Mouse (Mus musculus) megakaryocyte progenitor cell, adult 5-6 weeks (primary cell): ENCODE results near the gene Id2. TPM values are rescaled to one million over a fixed set of nuclear protein-coding genes. Genes with fewer than 3 reads are reported as not detected.
A peak's percentile ranks its signal among the peaks of the same experiment; 100 is the strongest.

Experiments
- ATAC-seq: replicated peaks from 2 replicates; pipeline ENCODE4 v1.8.0; 2016; ENCODE audit warnings: mild to moderate bottlenecking, moderate TSS enrichment, inconsistent platforms; ENCODE audit not compliant: poor library complexity
- total RNA-seq, 2 experiments: library from RNA; stranded (forward) in 1 of 2; stranded (reverse) in 1 of 2; fragments of 157-497, 149-512 nt in 1 of 2; fragments of 200-1000 nt in 1 of 2; gene quantifications; 2 replicates each; pipeline versions ENCODE4 v1.2.3 to v1.2.4; 2015 to 2017

Gene Id2
- 21.8 and 32.4 TPM in 2 replicates for total RNA-seq (2015)
- total RNA-seq (2017): 8.3 and 15.5 TPM in 2 replicates

- ATAC-seq: no peak
Observed at GRCm38 (mm10) chr12:25097052-25097209, at the start of gene Id2. Gene Id2, minus strand, starts transcription at chr12:25097140.

DNA sequence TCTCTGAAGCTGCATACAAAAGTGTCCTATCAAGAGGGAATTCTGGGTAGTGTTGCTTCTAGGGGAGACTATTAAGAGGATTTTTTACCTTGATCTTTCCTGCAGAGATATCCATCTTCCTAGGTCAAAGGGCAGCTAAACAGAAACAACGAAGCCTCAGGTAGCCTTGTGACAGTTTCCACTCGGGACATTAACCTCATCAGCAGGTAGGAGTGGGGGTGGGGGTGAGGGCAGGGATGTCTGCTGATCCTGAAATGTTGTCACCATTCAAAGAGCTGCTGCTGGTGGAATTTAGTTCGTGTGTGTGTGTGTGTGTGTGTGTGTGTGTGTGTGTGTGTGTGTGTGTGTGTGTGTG lies 48.4 kb upstream of the Id2 start:
- no peak for ATAC-seq

DNA sequence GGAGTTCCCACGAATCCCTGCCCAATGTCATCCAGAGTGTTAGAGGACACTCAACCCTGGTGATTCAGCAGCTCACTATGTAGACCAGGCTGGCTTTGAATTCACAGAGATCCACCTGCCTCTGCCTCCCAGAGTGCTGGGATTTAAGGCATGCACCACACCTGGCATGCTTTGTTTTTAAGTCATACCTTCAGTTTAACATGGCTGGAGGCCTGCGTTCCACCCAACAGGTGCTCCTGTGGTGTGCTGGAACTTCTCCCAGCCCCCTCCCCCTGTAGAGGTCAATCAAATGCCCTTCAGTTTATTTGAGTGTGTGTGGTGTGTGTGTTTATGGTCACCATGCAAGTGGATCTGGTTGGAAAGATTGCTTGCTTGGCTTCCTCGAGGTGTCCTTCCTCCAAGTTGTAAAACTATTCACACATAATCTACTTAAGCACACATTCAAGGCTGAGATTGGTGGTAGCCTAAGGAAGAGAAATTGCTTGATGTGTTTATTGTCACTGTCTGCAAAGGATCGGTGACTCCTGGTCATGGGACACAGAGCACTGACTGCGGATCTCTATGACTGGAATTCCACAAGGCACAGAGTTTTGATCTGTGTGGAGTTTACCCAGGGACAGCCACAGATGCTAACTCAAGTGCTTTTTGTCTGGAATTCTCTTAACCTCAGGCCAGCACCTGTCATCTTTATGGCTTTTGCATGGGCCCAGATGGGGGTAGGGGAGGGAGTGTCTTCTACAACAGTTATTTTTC lies 47.8 kb upstream of the Id2 start:
- no peak for ATAC-seq

- peak; percentile 75 for ATAC-seq
Observed at GRCm38 (mm10) chr12:25143492-25143891, 46.6 kb upstream of the Id2 start.

DNA sequence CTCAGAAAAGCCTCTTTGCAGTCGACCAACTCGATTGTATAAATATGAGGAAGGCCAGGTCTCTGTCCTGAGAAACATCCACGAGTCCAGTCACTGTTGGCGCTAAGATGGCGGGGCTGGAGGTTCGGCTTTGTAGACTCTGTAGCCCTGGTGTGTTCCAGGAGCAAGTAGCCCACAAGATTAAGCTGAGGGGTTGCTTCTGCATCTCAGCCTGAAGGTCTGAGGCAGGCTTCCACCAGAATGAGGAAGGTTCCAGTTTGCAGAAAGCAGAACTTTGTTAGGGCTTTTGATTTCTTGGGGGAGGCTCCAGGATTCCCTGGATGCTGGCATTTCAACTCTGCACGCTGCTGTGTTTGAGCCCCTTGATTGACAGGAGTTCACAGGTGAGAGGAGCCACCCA lies 45.3 kb upstream of the Id2 start:
- ATAC-seq: peak; percentile 80

- no peak for ATAC-seq
Observed at GRCm38 (mm10) chr12:25141311-25141710, 44.4 kb upstream of the Id2 start.

GRCm38 (mm10) chr12:25140115-25140514 lies 43.2 kb upstream of the Id2 start:
- no peak for ATAC-seq

DNA sequence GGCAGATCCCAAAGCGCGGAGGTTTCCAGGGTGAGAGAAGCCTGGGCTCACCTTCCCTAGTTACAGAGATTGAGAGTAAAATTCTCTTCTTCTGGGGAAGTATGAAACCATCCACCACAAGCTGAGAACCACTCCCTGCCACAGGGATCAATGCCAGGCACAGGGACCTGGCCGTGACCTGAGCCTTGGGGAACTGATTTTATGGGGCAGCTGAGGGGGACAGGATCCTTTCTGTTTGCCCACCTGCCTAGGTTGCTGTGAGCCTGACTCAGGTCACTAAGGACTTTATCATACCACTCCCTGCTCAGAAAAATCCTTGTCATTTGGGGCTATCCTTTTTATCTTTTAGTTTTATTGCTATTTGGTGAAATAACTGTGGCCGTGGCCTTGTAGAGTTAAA lies 41.7 kb upstream of the Id2 start:
- ATAC-seq: no peak

DNA sequence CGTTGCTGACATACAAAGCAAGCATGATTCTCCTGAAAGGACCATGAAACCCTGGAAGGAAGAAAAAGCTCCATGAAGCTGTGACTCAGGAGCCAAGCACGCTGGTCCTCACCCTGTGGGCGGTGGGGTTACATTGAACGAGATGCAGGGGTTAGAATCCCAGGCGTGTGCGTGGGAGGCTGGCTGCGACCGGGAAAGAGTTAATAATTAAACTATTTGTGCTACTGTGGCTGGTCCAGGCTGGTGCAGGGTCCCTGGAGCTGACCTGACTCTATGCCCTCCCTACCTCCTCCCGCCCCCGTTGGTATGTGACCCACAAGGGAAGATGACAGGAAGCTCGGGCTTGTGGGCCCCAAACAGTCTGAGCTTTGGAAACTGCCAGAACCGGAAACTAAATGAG lies 35.1 kb upstream of the Id2 start:
- ATAC-seq: 0 out of 2 replicates have a peak, but pooled peaks have one; percentile 29

DNA sequence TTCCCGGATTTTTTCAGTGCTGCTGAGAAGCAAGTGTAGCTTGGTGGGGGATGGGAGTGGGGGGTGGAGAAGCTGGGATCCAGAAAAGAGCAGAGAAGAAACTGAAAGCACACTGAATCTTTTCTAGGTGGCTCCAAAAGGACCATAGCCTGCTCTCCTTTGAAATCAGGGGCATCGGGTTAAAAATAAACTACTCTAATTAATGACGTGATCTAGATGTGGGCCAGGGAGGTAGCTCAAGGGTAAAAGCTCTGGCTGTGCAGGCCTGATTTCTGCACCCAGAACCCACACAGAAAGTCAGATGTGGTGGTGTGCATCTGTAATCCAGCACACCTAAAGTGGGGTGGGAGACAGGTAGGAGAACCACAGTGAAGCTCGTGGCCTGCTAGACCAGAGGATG lies 30.7 kb upstream of the Id2 start:
- no peak for ATAC-seq

- ATAC-seq: no peak
Observed at GRCm38 (mm10) chr12:25126228-25126627, 29.3 kb upstream of the Id2 start.

DNA sequence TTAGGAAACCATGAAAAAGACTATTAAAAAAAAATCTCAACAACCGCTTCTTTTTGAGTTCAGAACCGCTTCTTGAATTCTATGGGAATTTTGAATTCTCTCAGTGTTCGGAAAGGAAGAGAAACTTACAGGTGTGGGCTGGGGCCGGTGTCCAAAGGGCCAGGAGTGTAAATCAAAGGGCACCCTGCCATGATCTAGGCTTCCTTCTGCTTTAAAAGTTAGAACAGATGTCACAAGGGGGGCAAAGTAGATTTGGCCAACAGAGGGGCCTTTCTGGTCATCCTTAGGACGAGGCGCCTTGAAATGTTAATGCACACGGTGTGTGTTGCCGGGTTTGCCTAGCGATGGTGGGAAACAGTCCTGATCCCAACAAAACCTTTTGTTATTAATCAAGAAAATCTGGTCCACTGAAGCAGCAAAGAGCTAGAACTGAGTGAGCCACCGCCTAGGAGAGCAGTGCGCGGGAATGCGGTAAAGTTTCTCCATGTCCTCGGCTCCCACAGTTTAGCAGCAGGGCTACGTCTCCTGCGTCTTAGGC lies 28.4 kb upstream of the Id2 start:
- no peak for ATAC-seq

- ATAC-seq: no peak
Observed at GRCm38 (mm10) chr12:25124431-25125238, 27.7 kb upstream of the Id2 start.

GRCm38 (mm10) chr12:25120753-25121152 lies 23.8 kb upstream of the Id2 start:
- ATAC-seq: no peak

DNA sequence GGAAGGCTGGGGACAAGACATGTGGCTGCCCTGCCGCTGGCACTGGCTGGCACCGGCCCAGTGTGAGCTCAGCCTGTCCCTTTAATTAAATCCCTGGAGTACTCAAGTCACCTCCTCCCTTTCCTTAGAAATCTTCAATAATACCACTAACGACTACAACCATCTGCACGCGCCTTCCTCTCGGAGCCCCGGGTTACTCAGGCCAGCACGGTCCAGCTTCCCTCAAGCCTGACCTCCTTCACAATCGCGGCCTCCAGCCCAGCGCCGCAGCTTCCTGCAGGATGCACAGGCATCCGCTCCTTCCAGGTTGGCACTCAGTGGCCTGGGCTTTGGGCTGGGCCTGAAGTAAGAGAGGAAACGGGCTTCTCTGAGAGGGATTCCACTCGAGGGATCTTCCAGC lies 22.3 kb upstream of the Id2 start:
- peak; percentile 96 for ATAC-seq

DNA sequence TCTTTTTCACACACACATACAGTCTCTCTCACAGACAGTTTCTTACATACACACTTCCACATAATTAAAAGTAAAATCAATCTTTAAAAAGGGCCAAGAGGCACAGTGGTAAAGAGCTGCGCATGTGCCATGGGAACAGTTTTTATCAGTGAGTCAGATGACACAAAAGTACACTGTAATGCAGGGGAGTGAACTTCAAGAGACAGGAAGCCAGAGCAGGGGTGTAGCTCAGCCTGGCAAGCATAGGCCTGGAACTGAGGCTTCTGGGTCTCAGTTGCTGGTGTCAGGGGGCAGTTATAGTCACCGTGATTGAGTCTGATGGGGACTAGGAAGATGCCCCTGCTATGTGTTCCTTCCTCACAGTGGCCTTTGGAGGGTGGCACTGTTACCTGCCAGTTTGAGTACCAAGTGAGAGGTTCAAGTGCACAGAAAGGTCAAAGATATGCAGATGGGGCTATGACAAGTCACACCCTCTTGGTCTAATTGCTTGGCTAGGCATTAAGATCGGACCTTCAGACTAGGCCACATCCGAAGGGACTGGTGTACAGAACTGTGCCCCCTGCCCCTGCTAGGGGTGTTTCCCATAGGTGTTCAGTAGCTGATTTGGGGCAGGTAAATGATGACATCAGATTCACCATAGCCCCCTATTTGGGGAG lies 21.0 kb upstream of the Id2 start:
- ATAC-seq: 0 out of 2 replicates have a peak, but pooled peaks have one; percentile 24

GRCm38 (mm10) chr12:25116126-25116525 lies 19.2 kb upstream of the Id2 start:
- no peak for ATAC-seq

DNA sequence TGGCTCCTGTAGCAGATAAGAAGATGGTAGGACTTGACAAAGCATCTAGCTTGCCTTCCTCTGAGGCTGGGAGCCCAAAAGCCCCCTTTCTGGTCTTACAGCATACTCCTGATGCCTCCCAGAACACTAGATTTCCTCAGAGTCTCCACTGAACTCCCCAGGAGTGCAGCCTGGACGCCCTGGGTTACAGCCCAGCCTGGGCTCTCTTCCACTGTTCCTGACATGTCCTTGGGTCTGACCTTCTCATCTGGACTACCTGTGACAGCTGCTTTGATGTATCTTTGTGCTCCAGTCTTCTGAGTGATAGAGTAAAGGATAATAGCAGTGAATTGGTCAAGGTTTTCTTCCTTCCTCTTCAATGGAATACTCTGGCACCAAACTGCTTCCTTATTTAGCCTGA lies 17.5 kb upstream of the Id2 start:
- no peak for ATAC-seq

GRCm38 (mm10) chr12:25113357-25113756 lies 16.4 kb upstream of the Id2 start:
- ATAC-seq: no peak

GRCm38 (mm10) chr12:25112806-25113205 lies 15.9 kb upstream of the Id2 start:
- no peak for ATAC-seq

GRCm38 (mm10) chr12:25110682-25111078 lies 13.7 kb upstream of the Id2 start:
- ATAC-seq: no peak
